ENCODE assay signal across 10 mouse cellular contexts in the genomic region with DNA sequence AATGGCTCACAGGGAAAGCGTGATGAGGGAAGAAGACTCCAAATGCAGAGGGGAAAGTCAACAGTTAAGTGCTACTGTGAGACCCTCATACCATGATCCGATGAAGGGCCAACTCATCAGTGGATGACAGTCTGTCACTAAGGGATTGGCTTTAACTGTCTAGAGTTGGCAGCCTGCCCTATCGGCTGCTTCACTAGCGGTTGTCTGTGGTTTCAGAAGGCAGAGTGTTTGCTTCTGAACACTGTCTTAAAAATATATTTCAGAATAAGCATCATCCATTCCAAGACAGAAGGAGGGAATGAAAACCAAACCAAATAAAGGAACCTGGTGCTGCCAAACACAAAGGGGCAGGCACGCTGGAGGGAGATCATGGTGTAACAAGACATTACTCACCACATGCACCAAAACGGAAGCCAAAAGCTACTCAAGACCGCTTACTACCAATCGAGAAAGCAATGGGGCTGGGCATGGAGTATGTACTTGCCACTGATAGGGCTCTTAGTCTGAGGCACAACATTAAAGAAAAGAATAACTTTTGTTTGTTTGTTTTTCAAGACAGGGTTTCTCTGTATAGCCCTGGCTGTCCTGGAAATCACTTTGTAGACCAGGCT. TPM values are rescaled to one million over a fixed set of nuclear protein-coding genes. Genes with fewer than 3 reads are reported as not detected.
DNase-seq lines count a peak whose midpoint lies in the region; TF ChIP-seq lines count a peak whose summit lies in the region.
"Had no signal": no experiment of that assay in that cellular context is flagged by ENCODE, and none has a peak within 500 bp of the region (broad histone marks: within the 10 kb centered on the region; RNA-seq: fewer than 3 reads in every experiment).

No protein-coding gene starts in this region.

- no peak overlapping the region for H3ac ChIP-seq in myocyte (ENCODE audit: control insufficient read depth, insufficient read length)

- no peak for TF ChIP-seq POLR2A in myocyte (IDR thresholded peaks at IDR 0.05; ENCODE audit: insufficient read length, low read depth)

- peak overlapping the region; percentile 74 for H3K4me2 ChIP-seq in myocyte (ENCODE audit: low read depth)

- intact Hi-C loops in left cerebral cortex, postnatal 14 days (cut with DNase I): no loop called here

- no peak overlapping the region for H3K4me3 ChIP-seq in myocyte

- DNase-seq in adrenal gland, postnatal 36 days: peak; percentile 45 to 67
- no peak for DNase-seq in adrenal gland, adult 18-20 months (ENCODE audit: low spot score in 2 of 2)
- peak; percentile 61 to 67 for DNase-seq in left cerebral cortex, postnatal 14 days (ENCODE audit: low spot score in 2 of 2)
- DNase-seq in left cerebral cortex, adult 8-10 months (ENCODE audit: low spot score in 2 of 2): no peak
- peak; percentile 82 to 83 for DNase-seq in cerebellum, postnatal 14 days
- no peak for DNase-seq in heart, postnatal 4 days
- no peak for DNase-seq in urinary bladder, postnatal 25 days (ENCODE audit: low spot score)
- DNase-seq: thymus, postnatal 14 days had no signal

- no peaks in the 10 kb centered on the region for H3K27me3 ChIP-seq in myocyte (ENCODE audit: control insufficient read depth, insufficient read depth, insufficient read length)
- H3K27me3 ChIP-seq: CH12.LX had no signal

- no peaks in the 10 kb centered on the region for H3K36me3 ChIP-seq in myocyte (ENCODE audit: control insufficient read depth, insufficient read depth)

- H3K79me2 ChIP-seq in myocyte (ENCODE audit: control insufficient read depth, insufficient read depth): peaks cover 88% of the 10 kb centered on the region

TF ChIP-seq in myocyte, 11 proteins besides CTCF, POLR2A, EP300 and RAD21:
- TF ChIP-seq E2F4 (IDR thresholded peaks at IDR 0.05; ENCODE audit: insufficient read depth) (no peak), CEBPB (IDR thresholded peaks at IDR 0.05; ENCODE audit: insufficient read depth, poor library complexity, severe bottlenecking) (no peak), USF1 (IDR thresholded peaks at IDR 0.05; ENCODE audit: low read depth) (no peak), MYOD1 (IDR thresholded peaks at IDR 0.05; ENCODE audit: control insufficient read depth in 1 of 3, insufficient read length in 2 of 3, low read depth in 2 of 3) (no peak), REST (IDR thresholded peaks at IDR 0.05; ENCODE audit: insufficient read depth, insufficient read length) (no peak), TCF3 (IDR thresholded peaks at IDR 0.05; ENCODE audit: insufficient read length, low read depth) (no peak), MYOG (IDR thresholded peaks at IDR 0.05; ENCODE audit: control insufficient read depth in 1 of 3, insufficient read depth in 1 of 3, insufficient read length in 2 of 3, low read depth in 2 of 3) (no peak), TCF12 (IDR thresholded peaks at IDR 0.05; ENCODE audit: insufficient read depth, poor library complexity, severe bottlenecking) (no peak), SRF (IDR thresholded peaks at IDR 0.05; ENCODE audit: control insufficient read depth, insufficient read length, low read depth) (no peak), POLR2AphosphoS2 (IDR thresholded peaks at IDR 0.05; ENCODE audit: insufficient read length, low read depth) (no peak), MAX (IDR thresholded peaks at IDR 0.05; ENCODE audit: low read depth) (no peak)

RNA-seq across cellular contexts. Expression of gene Mark2, which starts 26.6 kb away (rescaled TPM):
- total RNA-seq in adrenal gland, postnatal 36 days (2021): 10 to 100 TPM; 71.9 to 76.4 TPM
- 10 to 100 TPM; 63.5 to 64.0 TPM for total RNA-seq in adrenal gland, adult 18-20 months (2021)
- 100 to 1,000 TPM; 136 to 140 TPM for total RNA-seq in left cerebral cortex, postnatal 14 days (2021)
- total RNA-seq in left cerebral cortex, adult 8-10 months (2022): 100 to 1,000 TPM; 126 to 144 (median 137) TPM
- 33.7 TPM for polyA plus RNA-seq in myocyte (2012; fragmentation: generic; extraction: Trizol)
- 10 to 100 TPM; 54.9 to 58.4 TPM for total RNA-seq in heart, postnatal 4 days (2021)

RNA-seq across cellular contexts. Expression of gene Rcor2, which starts 48.0 kb away (rescaled TPM):
- 1 to 10 TPM; 2.0 to 4.4 TPM for total RNA-seq in adrenal gland, postnatal 36 days (2021)
- total RNA-seq in adrenal gland, adult 18-20 months (2021): 1 to 10 TPM; 1.5 to 2.5 TPM
- total RNA-seq in left cerebral cortex, postnatal 14 days (2021): 10 to 100 TPM; 15.7 to 16.3 TPM
- total RNA-seq in left cerebral cortex, adult 8-10 months (2022): 10 to 100 TPM; 15.5 to 17.6 (median 15.6) TPM
- 34.1 TPM for polyA plus RNA-seq in myocyte (2012; fragmentation: generic; extraction: Trizol)
- 10 to 100 TPM; 19.0 to 19.2 TPM for total RNA-seq in heart, postnatal 4 days (2021)

Comparison
In these comparisons a context has a peak if more than half of its experiments do, and no peak if none do; other contexts are left out.
1. DNase-seq: peak in adrenal gland, postnatal 36 days (2 of 2), left cerebral cortex, postnatal 14 days (2 of 2) and cerebellum, postnatal 14 days (2 of 2); none in adrenal gland, adult 18-20 months (0 of 2), left cerebral cortex, adult 8-10 months (0 of 2), heart, postnatal 4 days (single experiment) and urinary bladder, postnatal 25 days (single experiment).